Mouse (Mus musculus): ENCODE measurements around the gene Il1f8.
"Not testable (repeated sequence)": the region's sequence is repeated elsewhere in the genome, so short reads cannot be mapped to it uniquely, and the experiment has no call there.

Gene Il1f8

DNA sequence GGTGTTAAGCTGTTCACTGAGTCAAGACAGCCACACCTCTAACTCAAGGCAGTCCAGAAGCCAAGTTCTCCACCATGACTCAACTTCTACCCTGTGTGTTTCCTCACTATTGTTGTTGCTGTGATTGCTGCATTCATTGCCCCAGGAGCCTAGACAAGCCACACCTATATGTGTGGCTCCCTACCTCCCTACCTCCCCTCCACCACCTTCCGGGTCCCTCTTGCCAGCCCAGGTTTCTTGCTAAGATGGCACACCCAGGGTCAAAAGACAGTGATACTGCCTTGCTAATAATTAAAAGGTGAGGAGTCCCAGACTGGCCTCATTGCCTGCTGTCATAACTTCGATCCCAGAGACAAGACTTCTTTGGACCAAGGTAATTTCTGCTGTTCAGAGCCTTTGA lies at the start of gene Il1f8:
TSS of gene Il1f8 (plus strand) at position 301 of the 400 bp plus-strand sequence.
- DNase-seq (ENCODE audit: low spot score in 2 of 2): no peak

DNA sequence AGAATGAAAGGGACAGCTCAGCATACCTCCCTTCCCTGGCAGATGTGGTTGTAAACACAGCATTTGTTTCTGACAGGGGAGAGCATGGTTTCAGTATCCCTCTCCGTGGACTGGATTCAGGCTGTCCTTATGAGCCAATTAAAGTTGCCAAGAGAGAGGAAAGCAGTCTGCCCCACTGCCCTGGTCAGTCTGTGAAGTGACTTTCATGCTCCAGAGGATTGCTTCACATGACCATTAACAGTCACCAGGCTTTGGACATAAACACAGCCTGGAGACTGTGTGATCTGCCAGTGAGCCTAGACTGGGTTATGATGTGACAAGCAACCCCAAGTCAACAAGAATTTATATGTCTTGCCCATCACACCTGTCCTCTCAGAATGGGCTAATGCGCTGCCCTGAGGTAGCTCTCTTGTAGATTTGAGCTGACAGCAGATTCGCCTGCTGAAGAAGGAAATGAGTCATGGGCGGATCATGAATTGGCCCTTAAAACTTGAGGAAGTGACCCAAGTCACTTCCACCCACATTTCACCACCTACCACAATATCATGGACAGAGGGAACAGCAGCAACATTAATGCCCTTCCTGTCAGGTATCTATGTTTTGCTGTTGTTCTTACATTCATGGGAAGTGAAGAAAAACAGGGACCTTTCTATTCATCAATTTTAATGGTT lies 49.2 kb upstream of the Il1f8 start:
- no peak for DNase-seq (ENCODE audit: low spot score in 2 of 2)

DNA sequence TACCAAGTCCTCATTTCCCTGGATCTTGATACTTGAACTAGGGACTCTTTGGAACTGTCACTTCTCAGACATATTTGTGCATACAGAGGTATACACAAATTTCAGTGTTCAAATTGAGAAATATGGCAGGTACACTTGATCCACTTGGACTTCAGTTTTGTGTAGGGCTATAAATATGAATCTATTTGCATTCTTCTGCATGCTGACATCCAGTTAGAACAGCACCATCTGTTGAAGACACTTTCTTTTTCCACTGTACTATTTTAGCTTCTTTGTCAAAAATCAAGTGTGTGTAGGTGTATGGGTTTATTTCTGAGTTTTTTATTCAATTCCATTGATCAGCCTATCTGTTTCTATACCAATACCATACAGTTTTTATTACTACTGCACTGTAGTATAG lies 43.9 kb upstream of the Il1f8 start:
- DNase-seq (ENCODE audit: low spot score in 2 of 2): no peak

DNA sequence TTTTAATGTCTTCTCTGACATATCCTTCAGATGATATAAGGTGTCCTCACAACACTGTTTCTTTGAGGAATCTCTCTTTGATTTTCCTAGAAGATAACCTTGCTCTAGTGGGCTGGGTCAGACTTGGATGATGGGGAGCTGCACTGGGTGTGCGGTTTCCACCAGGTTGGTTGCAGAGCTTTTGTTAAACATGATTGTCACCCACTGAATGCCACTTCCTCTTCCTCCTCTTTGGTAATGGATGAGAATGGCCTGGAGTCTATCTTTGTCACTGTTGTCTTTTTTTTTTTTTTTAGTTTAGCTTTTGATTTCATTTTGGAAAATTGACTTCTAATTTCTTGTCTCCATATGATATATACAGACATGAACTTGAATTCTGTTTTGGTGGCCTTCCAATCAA lies 18.6 kb upstream of the Il1f8 start:
- no peak for DNase-seq (ENCODE audit: low spot score in 2 of 2)

DNA sequence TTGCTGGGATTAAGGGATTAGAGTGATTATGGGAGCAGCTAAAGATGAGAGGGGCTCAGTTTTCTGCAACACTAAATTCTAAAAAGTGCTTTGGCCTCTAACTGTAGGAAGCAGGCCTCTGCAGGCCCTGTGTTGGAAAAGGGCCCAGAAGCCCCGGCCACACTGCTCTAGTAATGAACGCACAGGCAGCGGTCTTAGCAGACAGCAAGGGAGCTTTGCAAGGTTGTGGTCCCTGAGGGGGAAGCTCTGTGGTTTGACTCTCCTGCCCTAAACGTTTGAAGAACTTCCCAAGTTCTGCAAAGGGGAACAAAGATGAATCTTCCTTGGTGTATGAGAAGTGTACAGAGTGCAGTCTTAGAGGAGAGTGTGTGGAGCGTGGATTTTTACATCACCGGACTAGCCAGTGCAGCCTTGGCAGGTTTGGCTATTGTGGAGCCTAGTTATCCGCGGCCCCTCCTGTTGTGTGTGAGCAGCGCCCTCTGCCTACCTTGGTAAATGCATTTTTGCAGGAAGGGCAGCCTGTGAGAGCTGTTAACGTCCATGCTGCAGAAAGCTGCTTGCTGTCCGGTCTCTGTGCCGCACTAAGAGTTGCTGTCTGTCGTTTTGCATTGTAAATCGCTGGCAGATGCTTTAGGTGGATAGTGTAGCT lies 28.8 kb downstream of the Il1f8 start:
- DNase-seq (ENCODE audit: low spot score in 2 of 2): not testable (repeated sequence)

DNA sequence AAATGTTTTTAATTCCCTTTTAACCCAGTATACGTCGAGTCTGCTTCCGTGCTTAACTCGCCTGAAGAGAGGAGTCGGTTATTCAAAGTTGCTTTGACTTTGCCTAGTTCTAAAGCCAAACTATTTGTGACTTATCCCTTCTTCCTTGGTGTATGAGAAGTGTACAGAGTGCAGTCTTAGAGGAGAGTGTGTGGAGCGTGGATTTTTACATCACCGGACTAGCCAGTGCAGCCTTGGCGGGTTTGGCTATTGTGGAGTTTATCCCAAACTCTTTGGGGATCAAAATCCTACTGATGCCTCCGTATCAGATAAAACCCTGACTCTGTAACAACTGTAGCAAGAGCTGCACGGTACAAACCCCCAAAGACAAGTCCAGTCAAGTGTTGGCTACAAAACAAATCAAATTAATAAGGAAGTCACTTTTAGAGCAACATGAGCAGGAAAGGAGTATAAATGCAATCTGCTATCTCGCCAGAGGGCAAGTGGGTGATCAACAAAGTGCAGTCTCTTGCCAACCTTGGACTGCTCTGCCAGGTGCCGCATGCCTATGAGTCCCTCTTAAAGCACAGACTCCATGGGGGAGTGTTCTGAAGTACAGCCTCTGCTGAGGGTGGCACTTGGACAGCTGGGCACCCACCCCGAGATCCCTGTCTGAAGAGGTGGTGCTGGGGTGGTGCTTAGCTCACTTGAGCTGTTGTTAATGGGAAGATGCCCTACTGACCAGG lies 29.6 kb downstream of the Il1f8 start:
- not testable (repeated sequence) for DNase-seq (ENCODE audit: low spot score in 2 of 2)

DNA sequence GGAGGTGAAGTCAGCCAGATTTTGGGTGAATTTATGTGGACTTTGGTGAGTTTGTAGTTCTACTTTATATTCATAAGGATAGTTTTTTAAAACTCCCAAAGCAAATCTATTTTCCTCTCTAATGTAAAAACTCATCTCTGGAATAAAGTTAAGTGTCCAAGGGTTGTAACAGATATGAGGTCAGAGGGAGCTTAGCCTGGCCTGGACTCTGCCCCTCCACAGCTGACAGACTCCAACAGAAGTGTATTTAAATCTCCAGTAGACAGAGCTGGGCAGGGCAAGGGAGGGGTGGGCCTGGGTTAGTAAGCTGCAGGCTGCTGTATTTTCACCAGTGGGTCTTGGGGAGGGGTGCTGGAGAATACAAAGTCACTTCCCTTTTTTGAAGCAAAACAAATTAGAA lies 31.1 kb downstream of the Il1f8 start:
- not testable (repeated sequence) for DNase-seq (ENCODE audit: low spot score in 2 of 2)

DNA sequence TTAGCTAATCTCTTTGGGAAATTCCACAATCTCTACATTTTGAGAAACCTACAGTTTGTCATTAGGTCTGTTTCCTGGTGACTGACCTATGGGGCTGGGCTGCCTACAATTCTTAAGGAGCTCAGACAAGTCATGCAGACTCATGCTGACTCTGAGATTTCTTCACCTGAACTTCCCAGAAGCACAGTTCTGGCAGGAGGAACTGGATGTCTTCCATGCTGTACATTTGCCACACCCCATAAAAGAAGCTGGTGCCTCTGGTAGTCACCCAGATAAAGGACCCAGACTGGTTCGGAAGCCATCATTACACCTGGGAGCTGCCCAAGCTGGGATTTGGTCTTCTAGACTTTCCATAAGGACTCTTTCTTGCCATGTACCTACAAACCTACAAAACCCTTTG lies 33.2 kb downstream of the Il1f8 start, which contains the start of gene Il1f9:
TSS of gene Il1f9 (plus strand) at position 301 of the 400 bp plus-strand sequence.
- no peak for DNase-seq (ENCODE audit: low spot score in 2 of 2)

DNA sequence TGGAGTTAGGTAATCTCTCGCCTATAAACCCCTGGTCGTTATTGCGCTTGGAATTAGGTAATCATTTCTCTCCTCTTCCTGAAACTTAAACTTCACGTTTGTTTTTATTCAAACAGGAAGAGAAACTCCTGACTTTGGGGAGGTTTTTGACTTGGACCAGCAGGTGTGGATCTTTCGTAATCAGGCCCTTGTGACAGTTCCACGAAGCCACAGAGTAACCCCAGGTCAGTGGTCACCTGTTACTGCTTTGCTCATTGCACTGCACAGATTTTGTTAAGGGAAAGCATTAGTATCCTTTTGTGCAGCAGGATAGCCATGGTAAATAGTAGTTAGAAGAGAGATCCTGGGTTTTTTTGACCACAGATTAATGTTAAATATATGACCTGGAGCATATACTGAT lies 34.6 kb downstream of the Il1f8 start:
- no peak for DNase-seq (ENCODE audit: low spot score in 2 of 2)

DNA sequence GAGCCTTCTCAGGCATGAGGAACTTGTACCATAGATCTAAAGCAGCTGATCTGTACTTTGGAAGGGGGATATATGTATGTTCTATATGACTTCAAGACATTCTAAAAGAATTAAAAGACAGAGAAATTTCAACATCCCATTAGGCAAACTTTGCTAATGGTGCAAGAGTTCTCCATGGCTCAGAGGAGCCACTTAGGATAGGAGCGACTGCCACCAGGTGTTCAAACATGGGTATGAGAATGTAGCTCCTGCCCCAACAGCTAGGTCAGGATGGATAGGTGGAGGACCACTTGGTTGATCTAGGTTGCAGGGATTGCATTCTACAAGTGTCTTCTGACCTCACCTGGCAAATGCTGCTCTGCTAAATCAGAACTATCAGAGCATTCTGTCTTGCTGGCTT lies 35.2 kb downstream of the Il1f8 start:
- DNase-seq (ENCODE audit: low spot score in 2 of 2): no peak

Measured in thymus, postnatal 10 days (tissue).